Mouse (Mus musculus) adrenal gland, adult 2 months (tissue): ENCODE results near the gene Dync1i2. TPM values are rescaled to one million over a fixed set of nuclear protein-coding genes. Genes with fewer than 3 reads are reported as not detected.

Experiments
- DNase-seq: peaks from one replicate; pipeline ENCODE4 v3.0.0; 2021
- polyA plus RNA-seq: library from polyadenylated mRNA; depleted of rRNA; stranded (reverse); fragments of >200 nt; gene quantifications from 2 replicates; pipeline ENCODE4 v1.2.3, GENCODE M21; 2012
- total RNA-seq, 2 experiments: library from RNA; stranded (reverse); gene quantifications; 2 replicates each; pipeline ENCODE4 v1.2.3; 2021

Gene Dync1i2
- total and polyA plus RNA-seq, 3 experiments, result 4.8 to 102 (median 93.0) TPM

- DNase-seq, result no peak
Measured at GRCm38 (mm10) chr2:71203819-71204432, 7.6 kb upstream of the Dync1i2 start.

GRCm38 (mm10) chr2:71209041-71209755 is 2.3 kb upstream of the Dync1i2 start:
- no peak for DNase-seq

- no peak for DNase-seq
Measured at GRCm38 (mm10) chr2:71211096-71211495, 410 bp upstream of the Dync1i2 start.

- DNase-seq, result no peak
Measured at GRCm38 (mm10) chr2:71212360-71212726, 837 bp downstream of the Dync1i2 start.

- no peak for DNase-seq
Measured at GRCm38 (mm10) chr2:71221020-71221419, 9.5 kb downstream of the Dync1i2 start.

- DNase-seq, result no peak
Measured at GRCm38 (mm10) chr2:71227398-71227797, 15.9 kb downstream of the Dync1i2 start.

GRCm38 (mm10) chr2:71229603-71230002 is 18.1 kb downstream of the Dync1i2 start:
- no peak for DNase-seq

GRCm38 (mm10) chr2:71231951-71232350 is 20.4 kb downstream of the Dync1i2 start:
- no peak for DNase-seq

GRCm38 (mm10) chr2:71232976-71233375 is 21.5 kb downstream of the Dync1i2 start:
- no peak for DNase-seq

- no peak for DNase-seq
Measured at GRCm38 (mm10) chr2:71235420-71235819, 23.9 kb downstream of the Dync1i2 start.

- no peak for DNase-seq
Measured at GRCm38 (mm10) chr2:71236009-71236408, 24.5 kb downstream of the Dync1i2 start.

GRCm38 (mm10) chr2:71241505-71241904 is 30.0 kb downstream of the Dync1i2 start:
- DNase-seq, result no peak

GRCm38 (mm10) chr2:71242180-71242579 is 30.7 kb downstream of the Dync1i2 start:
- no peak for DNase-seq

- DNase-seq, result no peak
Measured at GRCm38 (mm10) chr2:71243058-71243672, 31.7 kb downstream of the Dync1i2 start.

GRCm38 (mm10) chr2:71244807-71245206 is 33.3 kb downstream of the Dync1i2 start:
- DNase-seq, result no peak

- no peak for DNase-seq
Measured at GRCm38 (mm10) chr2:71245416-71245815, 33.9 kb downstream of the Dync1i2 start.

- no peak for DNase-seq
Measured at GRCm38 (mm10) chr2:71246096-71246495, 34.6 kb downstream of the Dync1i2 start.

GRCm38 (mm10) chr2:71248071-71248470 is 36.6 kb downstream of the Dync1i2 start:
- no peak for DNase-seq

GRCm38 (mm10) chr2:71250841-71251240 is 39.3 kb downstream of the Dync1i2 start:
- peak; percentile 26 for DNase-seq

- DNase-seq, result no peak
Measured at GRCm38 (mm10) chr2:71254836-71255235, 43.3 kb downstream of the Dync1i2 start.

- peak; percentile 67 for DNase-seq
Measured at GRCm38 (mm10) chr2:71256581-71256980, 45.1 kb downstream of the Dync1i2 start.

GRCm38 (mm10) chr2:71264585-71264984 is 53.1 kb downstream of the Dync1i2 start:
- DNase-seq, result peak; percentile 89

GRCm38 (mm10) chr2:71268691-71269090 is 57.2 kb downstream of the Dync1i2 start:
- DNase-seq, result no peak
